Mouse (Mus musculus) thymus, adult 2 months (tissue): ENCODE data around the gene Flna. TPM values are rescaled to one million over a fixed set of nuclear protein-coding genes. Genes with fewer than 3 reads are reported as not detected.

ENCODE experiments used
- DNase-seq: peaks from one replicate; pipeline ENCODE4 v3.0.0; 2021
- H3K27ac ChIP-seq: fragments of 200-500 bp; 2 replicates; pipeline ENCODE4 v1.5.1; 2012; ENCODE audit warnings: low read length, control low read depth; ENCODE audit not compliant: control insufficient read depth, insufficient read depth
- H3K27me3 ChIP-seq: fragments of 200-500 bp; 2 replicates; pipeline ENCODE4 v1.6.1; 2012; ENCODE audit warnings: mild to moderate bottlenecking, low read length, moderate library complexity, mixed read lengths; ENCODE audit not compliant: control insufficient read depth, insufficient read depth
- H3K36me3 ChIP-seq: fragments of 200-500 bp; 2 replicates; pipeline ENCODE4 v1.6.1; 2012; ENCODE audit warnings: mild to moderate bottlenecking, low read length, moderate library complexity; ENCODE audit not compliant: control insufficient read depth, insufficient read depth
- H3K4me1 ChIP-seq: fragments of 200-500 bp; replicated peaks from 2 replicates; pipeline ENCODE4 v1.6.1; 2012; ENCODE audit warnings: low read length; ENCODE audit not compliant: control insufficient read depth, insufficient read depth
- H3K4me3 ChIP-seq: fragments of 200-500 bp; 2 replicates; pipeline ENCODE4 v1.5.1; 2012; ENCODE audit warnings: mild to moderate bottlenecking, low read length, control low read depth, moderate library complexity; ENCODE audit not compliant: control insufficient read depth, insufficient read depth
- CTCF ChIP-seq: fragments of 200-500 bp; IDR thresholded peaks from 2 replicates; pipeline ENCODE4 v1.5.1; 2012; ENCODE audit warnings: mild to moderate bottlenecking, control low read depth, low read length, moderate library complexity, borderline replicate concordance; ENCODE audit not compliant: control insufficient read depth, poor library complexity, insufficient read depth; ENCODE audit errors: extremely low read depth
- POLR2A ChIP-seq: fragments of 200-500 bp; IDR thresholded peaks from 2 replicates; pipeline ENCODE4 v1.6.1; 2012; ENCODE audit warnings: mild to moderate bottlenecking, low read length, control low read depth, moderate library complexity; ENCODE audit not compliant: control insufficient read depth, poor library complexity, insufficient read depth; ENCODE audit errors: extremely low read depth
- WGBS: fragments of 180-500 bp; shearing (Covaris S2); methylation state at CpG from one replicate; pipeline ENCODE4 v1.1.7; 2018; 5-methylcytosine and 5-hydroxymethylcytosine counted together
- polyA plus RNA-seq: library from polyadenylated mRNA; depleted of rRNA; stranded (reverse); fragments of >200 nt; gene quantifications from 2 replicates; pipeline ENCODE4 v1.2.3, GENCODE M21; 2012

The Flna gene
- polyA plus RNA-seq, 1 experiment: 498 TPM

DNA sequence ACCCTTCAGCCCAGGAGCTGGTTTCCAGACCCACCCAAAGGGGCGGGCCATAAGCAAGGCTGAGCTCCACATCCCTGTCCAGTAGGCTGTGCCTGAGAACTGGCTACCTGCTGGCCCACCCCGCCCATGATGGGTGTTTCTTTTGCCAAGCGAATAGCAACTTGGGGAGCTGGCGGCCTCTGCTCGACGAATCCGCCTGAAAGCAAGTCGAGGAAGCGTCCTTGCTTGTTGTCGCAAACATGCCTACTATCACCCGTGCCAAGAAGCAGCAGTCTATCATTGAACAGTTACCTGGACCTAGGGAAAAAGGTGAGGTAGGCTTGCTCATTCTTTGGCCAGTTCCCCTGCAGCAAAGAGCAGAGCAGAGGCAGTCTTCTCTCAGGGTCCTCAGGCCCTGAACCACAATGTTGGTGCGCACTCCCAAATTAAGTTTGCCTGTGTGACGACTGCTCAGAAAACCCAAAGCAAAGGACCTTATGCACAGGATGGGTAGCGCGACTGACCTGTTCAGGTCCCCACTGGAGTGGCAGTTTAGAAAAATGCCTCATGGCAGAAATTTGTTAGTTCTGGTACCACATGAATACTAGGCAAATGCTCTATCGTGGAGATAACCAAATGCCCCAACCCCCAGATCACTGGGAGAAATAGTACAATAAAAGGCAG lies 32.2 kb upstream of the Flna start, which contains the start of the genes Taz and Dnase1l1:
TSS of gene Taz (plus strand) at position 181 of the 663 bp plus-strand sequence.
TSS of gene Dnase1l1 (minus strand) at position 606 of the 663 bp plus-strand sequence.
- DNase-seq: peak; percentile 43
- no peak for TF ChIP-seq POLR2A
- no peak for TF ChIP-seq CTCF
- WGBS: 1% methylated on average over 16 of the region's 16 CpGs
- Histone ChIP-seq H3K4me3 (peak within 1 kb of the TSS; percentile 97), H3K27me3 (no peaks in the 10 kb centered on the region), H3K36me3 (no peaks in the 10 kb centered on the region), H3K4me1 (peaks cover 10% of the 10 kb centered on the region), H3K27ac (peak within 1 kb of the TSS; percentile 93)

DNA sequence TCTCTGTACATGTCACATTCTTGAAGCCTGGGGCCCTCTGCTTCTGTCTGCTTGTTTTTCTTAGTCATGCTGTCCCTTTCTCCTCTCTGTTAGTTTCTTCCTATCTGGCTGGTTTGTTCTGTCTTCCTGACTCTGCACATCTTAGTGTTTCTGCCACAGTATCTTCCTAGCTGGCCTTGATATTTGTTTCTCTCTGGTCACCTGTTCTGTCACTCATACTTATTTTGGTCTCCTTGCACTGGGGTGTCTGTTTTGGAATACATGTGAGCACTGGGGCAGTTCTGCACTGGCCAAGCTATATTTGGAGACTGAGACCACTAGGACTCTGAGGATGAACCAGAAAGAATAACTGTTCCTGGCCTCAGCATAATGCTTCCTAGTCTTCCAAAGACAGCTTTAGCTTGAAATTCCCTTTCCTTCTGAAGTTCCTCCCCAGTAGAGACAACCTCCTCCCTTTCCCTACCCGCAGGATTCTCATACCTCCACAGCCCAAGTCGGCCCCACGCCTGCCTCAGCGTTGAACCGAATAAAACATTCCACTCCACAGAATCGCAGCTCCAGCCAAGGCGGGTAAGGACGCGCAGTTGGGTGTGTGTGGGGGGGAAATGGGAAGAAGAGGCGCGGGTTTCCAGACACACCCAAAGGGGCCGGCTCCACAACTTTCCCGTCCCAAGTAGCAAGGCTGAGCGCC lies 31.6 kb upstream of the Flna start:
- DNase-seq: no peak
- no peaks in the 10 kb centered on the region for H3K27me3 ChIP-seq
- no peak for TF ChIP-seq CTCF
- no peak for TF ChIP-seq POLR2A
- peak overlapping the region; percentile 97 for H3K4me3 ChIP-seq
- WGBS: 0% methylated on average over 14 of the region's 14 CpGs
- H3K27ac ChIP-seq: peak overlapping the region; percentile 93
- peaks cover 10% of the 10 kb centered on the region for H3K4me1 ChIP-seq
- no peaks in the 10 kb centered on the region for H3K36me3 ChIP-seq

DNA sequence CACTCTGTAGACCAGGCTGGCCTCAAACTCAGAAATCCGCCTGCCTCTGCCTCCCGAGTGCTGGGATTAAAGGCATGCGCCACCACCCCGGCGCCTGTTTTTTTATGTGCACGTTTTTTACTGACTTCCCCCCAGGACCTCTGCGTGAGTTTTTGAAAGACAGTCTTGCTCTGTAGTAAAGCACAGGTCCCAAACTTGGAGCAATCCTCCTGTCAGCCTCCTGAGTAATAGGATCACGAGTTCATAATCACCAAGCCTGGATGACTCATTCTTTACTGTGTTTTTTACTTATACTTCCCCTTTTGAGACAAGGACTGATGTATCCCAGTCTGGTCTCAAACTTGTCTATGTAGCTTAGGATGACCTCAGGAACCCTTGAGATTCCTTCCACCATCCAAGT lies 28.3 kb upstream of the Flna start:
- Histone ChIP-seq H3K27me3 (no peaks in the 10 kb centered on the region), H3K36me3 (no peaks in the 10 kb centered on the region; the same call in 1 of the 2 replicates), H3K4me1 (peaks cover 5% of the 10 kb centered on the region), H3K27ac (no peak overlapping the region), H3K4me3 (no peak overlapping the region)
- 71% methylated on average over 8 of the region's 8 CpGs for whole genome bisulfite sequencing
- no peak for DNase-seq
- no peak for TF ChIP-seq POLR2A
- no peak for TF ChIP-seq CTCF

DNA sequence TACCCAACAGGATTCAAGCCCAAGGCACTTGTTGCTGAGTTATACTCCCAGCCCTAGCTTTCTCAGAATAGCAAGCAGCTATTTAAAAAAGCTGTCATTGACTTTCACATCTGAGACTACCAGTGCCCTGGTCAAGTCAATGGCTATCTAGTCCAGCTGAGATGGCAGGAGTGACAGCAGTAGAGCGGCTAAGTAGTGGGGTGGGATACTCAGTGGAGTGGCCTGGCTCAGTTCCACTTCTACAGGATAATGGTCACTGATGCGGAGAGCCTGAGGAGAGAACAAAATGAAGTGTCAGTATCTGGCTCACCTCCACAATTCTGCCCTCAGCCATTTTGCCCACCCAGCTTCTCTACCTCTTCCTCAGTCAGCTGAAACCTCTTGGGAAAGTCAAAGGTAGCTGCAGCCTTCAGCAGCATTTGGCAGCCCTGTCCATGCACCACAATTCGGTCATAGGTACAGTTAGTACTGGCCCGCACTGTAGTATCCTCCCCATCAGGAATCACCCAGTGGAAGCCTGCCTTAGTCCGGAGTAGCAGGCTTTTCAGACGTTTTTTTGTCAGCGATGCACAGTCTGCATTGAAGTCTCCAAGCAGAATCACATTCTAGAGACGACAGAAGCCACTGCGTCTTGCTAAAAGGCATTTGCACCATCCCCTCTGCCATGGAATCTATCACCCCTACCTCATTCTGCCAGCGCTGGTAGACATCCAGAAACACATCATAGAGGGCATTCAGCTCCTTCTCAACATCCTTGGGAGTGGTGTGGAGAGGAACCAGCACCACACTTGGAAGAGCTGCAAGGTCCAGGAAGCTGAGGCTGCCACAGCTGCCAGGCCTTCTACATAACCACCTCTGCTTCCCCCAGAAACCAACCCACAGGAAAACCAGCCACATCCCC lies 24.1 kb upstream of the Flna start:
- no peak for DNase-seq
- TF ChIP-seq POLR2A (no peak), CTCF (no peak)
- no peaks in the 10 kb centered on the region for H3K27me3 ChIP-seq
- WGBS: 37% methylated on average over 10 of the region's 10 CpGs
- peaks cover 4% of the 10 kb centered on the region for H3K36me3 ChIP-seq
- no peak overlapping the region for H3K4me3 ChIP-seq
- peak overlapping the region; percentile 38 for H3K27ac ChIP-seq
- peaks cover 3% of the 10 kb centered on the region; the same call in 1 of the 2 replicates for H3K4me1 ChIP-seq

DNA sequence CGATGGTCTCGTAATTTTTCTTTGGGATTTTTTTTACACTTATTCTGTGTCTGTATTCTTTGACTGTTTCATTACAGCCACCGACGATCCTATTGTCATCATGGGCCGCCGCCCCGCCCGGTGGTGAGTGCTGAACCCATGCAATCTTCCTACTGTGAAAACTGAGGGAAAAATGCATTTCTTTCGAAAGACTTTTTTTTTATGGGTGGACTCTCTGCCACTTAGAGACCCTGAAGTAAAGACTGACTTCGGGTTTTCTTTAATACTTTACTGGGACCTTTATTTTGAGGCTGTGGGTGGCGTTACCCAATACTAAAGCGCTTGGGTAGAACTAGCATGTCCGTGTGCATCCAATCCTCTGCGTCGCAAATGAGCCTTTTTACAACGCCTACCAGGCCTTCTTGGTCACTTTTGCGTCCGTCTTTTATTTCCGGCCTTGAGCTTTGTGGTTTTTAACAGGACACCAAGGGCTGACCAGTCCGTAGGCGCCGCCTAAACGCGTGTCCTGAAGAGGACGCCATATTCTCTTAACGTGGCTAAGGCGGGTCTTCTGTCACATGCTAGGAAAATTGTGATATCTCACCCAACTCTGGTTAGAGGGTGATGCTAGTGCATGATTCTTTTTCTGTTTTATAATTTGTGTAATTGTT lies 21.4 kb upstream of the Flna start:
- Histone ChIP-seq H3K4me1 (peaks cover 3% of the 10 kb centered on the region; the same call in 1 of the 2 replicates), H3K27me3 (no peaks in the 10 kb centered on the region), H3K4me3 (peak overlapping the region; percentile 80), H3K36me3 (peaks cover 4% of the 10 kb centered on the region), H3K27ac (peak overlapping the region; percentile 50; the same call in 1 of the 2 replicates)
- TF ChIP-seq CTCF: no peak
- no peak for TF ChIP-seq POLR2A
- WGBS: 2% methylated on average over 27 of the region's 27 CpGs
- peak; percentile 4 for DNase-seq
